Mouse (Mus musculus) bone marrow macrophage, adult 2 months (primary cell): ENCODE results near the gene Vmn2r70. TPM values are rescaled to one million over a fixed set of nuclear protein-coding genes. Genes with fewer than 3 reads are reported as not detected.

Source experiments
- H3K27ac ChIP-seq: 2 replicates; pipeline ENCODE4 v1.5.1; 2012; ENCODE audit warnings: low read depth, low read length; ENCODE audit not compliant: insufficient read depth
- H3K4me1 ChIP-seq: 2 replicates; pipeline ENCODE4 v1.6.1; 2012; ENCODE audit warnings: low read length; ENCODE audit not compliant: control insufficient read depth, insufficient read depth
- H3K4me3 ChIP-seq: 2 replicates; pipeline ENCODE4 v1.5.1; 2012; ENCODE audit warnings: mild to moderate bottlenecking, low read length, moderate library complexity; ENCODE audit not compliant: insufficient read depth
- CTCF ChIP-seq: IDR thresholded peaks from 2 replicates; pipeline ENCODE4 v1.5.1; 2012; ENCODE audit warnings: low read depth, mild to moderate bottlenecking, low read length, moderate library complexity
- POLR2A ChIP-seq: IDR thresholded peaks from 2 replicates; pipeline ENCODE4 v1.6.1; 2012; ENCODE audit warnings: mild to moderate bottlenecking, low read depth, low read length, borderline replicate concordance
- polyA plus RNA-seq: library from polyadenylated mRNA; stranded (reverse); fragments of >200 nt; gene quantifications from 2 replicates; pipeline ENCODE4 v1.2.4, GENCODE M21; 2012; ENCODE audit not compliant: missing spikeins, insufficient read depth, insufficient read length

Gene Vmn2r70
- not detected in 2 replicates for polyA plus RNA-seq

GRCm38 (mm10) chr7:85569092-85569491, at the start of gene Vmn2r70:
Gene Vmn2r70, minus strand, starts transcription at chr7:85569192.
- H3K4me3 ChIP-seq = no peak within 1 kb of the TSS
- H3K4me1 ChIP-seq = no peaks in the 10 kb centered on the region
- no peak within 1 kb of the TSS for H3K27ac ChIP-seq
- TF ChIP-seq POLR2A = no peak
- no peak for TF ChIP-seq CTCF

GRCm38 (mm10) chr7:85562787-85563186, 6.2 kb downstream of the Vmn2r70 start, which contains the start of gene Vmn2r71:
Gene Vmn2r71, plus strand, starts transcription at chr7:85563087.
- Histone ChIP-seq H3K4me3 (no peak within 1 kb of the TSS), H3K4me1 (no peaks in the 10 kb centered on the region), H3K27ac (no peak within 1 kb of the TSS)
- TF ChIP-seq CTCF (no peak), POLR2A (no peak)

DNA sequence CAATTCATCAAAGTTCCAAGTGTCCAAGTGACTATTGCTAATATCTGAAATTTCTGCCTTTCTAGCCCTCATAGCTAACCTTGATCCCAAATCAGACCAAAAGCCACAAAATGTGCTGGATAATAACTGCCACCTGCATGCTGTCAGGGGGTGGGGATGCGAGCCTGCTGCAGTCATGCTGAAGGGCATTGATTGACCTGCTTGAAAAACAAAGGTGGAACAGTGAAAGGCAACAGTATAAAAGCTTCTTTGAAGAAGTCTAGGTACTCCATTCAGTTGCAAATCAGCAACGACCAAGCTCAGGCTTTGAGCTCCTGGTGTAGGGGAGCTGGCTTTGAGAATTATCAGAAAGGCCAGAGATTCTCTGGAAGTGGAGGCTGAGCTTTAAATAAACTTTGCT, 25.9 kb downstream of the Vmn2r70 start:
- TF ChIP-seq POLR2A = no peak
- no peak for TF ChIP-seq CTCF
- Histone ChIP-seq H3K4me1 (no peaks in the 10 kb centered on the region), H3K4me3 (no peak overlapping the region), H3K27ac (no peak overlapping the region)

DNA sequence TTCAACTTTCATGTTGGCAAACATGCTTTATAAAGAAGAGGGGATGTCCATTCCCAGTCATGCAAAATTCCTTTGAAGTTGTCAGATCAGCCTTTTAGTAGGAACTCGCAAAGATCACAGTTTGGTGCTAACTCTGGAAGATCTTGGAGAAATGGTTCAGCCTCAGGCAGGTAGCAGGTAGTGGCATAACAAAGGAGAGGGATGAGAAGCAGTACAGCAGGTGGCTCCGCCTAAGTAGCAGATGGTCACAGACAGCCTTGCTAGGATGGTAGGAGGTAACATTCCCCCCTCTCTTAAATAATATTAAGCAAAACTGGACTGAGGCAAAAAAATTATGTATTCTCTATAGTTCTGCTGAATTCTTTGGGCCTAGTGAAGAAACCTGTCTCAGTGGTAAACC, 26.9 kb downstream of the Vmn2r70 start:
- Histone ChIP-seq H3K27ac (no peak overlapping the region), H3K4me3 (no peak overlapping the region), H3K4me1 (no peaks in the 10 kb centered on the region)
- TF ChIP-seq CTCF (no peak), POLR2A (no peak)

Other genes starting within 250 kb of the Vmn2r70 start
- gene Vmn2r69, start 153.3 kb downstream of the Vmn2r70 start, polyA plus RNA-seq = not detected in 2 replicates
- gene Vmn2r71, start 6.1 kb downstream of the Vmn2r70 start, polyA plus RNA-seq = not detected in 2 replicates
- not detected in 2 replicates for gene Vmn2r72, start 185.9 kb upstream of the Vmn2r70 start, polyA plus RNA-seq